Mouse (Mus musculus) erythroblast, adult 5-6 weeks (primary cell): ENCODE measurements around the gene Ampd2. TPM values are rescaled to one million over a fixed set of nuclear protein-coding genes. Genes with fewer than 3 reads are reported as not detected.

Experiments
- ATAC-seq: replicated peaks from 2 replicates; pipeline ENCODE4 v1.8.0; 2016; ENCODE audit warnings: moderate number of reproducible peaks, mild to moderate bottlenecking, moderate TSS enrichment, inconsistent platforms; ENCODE audit not compliant: poor library complexity, low FRiP score, severe bottlenecking
- total RNA-seq, 2 experiments: library from RNA; stranded (forward) in 1 of 2; stranded (reverse) in 1 of 2; fragments of 150-400 nt in 1 of 2; fragments of 200-764, 138-1000 nt in 1 of 2; gene quantifications; 2 replicates each; pipeline versions ENCODE4 v1.2.3 to v1.2.4; 2015 to 2017; ENCODE audit warnings: low replicate concordance in 2 of 2

Gene Ampd2
- total RNA-seq, 2 experiments from 2014 or later, result 3.1 to 7.1 TPM

DNA sequence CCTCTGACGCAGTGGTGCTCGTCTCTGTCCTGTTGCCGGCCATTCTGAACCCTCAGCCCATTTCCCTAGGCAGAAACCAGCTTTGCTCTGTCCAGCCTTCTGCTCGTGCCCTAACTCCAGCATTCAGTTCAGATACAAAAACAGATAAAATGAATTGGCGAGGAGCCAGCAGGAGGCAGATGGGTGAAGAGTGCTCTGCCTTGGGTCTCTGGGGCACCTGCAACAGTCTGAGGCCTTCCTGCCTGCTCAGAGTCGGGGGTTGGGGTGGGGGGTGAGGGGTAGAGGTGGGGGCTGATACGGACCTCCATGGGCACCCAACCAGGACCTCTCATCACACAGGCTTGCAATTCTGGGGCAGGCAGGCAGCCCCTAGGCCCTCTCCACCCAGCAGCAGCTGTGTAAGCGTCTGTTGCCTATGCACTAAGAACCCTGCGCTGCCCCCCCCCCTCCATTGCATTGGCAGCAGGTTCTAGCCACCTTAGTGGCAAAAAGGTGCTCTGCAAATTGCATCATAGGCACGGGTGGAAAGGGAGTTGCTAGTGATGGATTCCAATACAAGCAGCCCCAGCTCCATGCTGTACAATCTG is 13.4 kb downstream of the Ampd2 start:
- no peak for ATAC-seq

- peak; percentile 76; the same call in 1 of the 2 replicates for ATAC-seq
Observed at GRCm38 (mm10) chr3:108070295-108071293, 15.9 kb downstream of the Ampd2 start.

- no peak for ATAC-seq
Observed at GRCm38 (mm10) chr3:108069231-108069870, 17.1 kb downstream of the Ampd2 start.

GRCm38 (mm10) chr3:108068826-108069225 is 17.6 kb downstream of the Ampd2 start:
- no peak for ATAC-seq

GRCm38 (mm10) chr3:108067370-108067934 is 19.0 kb downstream of the Ampd2 start:
- ATAC-seq, result no peak

DNA sequence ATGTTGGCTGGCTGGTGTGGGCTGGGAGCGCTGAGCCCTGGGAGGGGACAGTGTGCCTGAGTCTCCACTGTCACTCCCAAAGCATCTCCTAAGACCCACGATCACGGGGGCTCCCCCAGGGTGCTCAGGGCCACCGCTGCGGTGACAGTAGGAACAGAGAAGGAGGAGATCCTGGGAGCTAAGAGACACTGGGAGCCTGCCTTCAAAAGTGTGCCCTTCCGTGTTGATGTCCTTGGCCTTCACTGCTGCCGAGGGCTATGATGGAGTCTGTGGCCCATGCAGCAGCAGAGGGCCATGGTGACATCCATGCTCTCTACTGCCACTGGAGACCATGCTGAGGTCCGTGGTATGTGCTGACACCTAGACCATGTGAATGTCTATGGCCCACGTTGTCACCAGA is 20.9 kb downstream of the Ampd2 start:
- no peak for ATAC-seq

DNA sequence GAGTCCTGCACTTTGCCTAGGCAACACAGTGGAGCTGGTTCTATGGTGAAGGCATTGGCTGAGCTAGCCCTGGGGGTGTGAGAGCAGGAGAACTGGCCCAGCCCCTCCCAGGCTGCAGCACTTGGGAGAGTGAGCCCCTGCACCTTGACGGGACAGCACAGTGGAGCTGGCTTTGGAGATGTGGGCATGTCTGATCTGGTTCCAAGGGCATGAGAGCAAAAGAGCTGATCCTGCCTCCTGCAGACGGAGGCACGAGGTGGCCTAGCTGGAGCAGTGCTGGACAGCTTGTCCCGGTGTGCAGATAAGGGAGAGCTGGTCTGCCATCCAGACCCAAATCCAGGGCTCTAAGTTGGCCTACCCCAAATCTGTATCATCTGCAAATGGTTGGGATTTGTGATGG is 21.8 kb downstream of the Ampd2 start:
- no peak for ATAC-seq

DNA sequence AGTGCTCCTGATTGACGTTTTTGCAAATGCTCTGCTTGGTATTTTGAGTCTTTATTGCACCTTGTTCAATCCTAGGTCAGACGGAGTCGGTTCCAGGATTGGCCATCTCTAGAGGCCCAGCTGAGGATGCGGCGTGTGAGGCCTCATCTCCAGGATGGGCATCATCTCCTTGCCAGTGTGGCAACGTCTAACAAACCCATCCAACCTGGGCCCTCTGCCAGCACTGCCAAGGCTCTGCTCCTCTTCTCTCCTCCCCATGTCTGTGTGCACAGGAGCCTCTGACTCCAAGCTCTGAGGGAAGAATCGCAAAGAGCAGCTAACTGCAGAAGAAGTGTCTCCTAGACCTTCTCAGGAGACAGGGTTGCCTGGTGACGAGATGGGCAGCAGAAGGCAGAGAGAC is 23.8 kb downstream of the Ampd2 start:
- ATAC-seq, result no peak

- ATAC-seq, result 0 out of 2 replicates have a peak, but pooled peaks have one; percentile 46
Observed at GRCm38 (mm10) chr3:108061420-108061819, 25.0 kb downstream of the Ampd2 start.

- no peak for ATAC-seq
Observed at GRCm38 (mm10) chr3:108050493-108050892, 36.0 kb downstream of the Ampd2 start.

DNA sequence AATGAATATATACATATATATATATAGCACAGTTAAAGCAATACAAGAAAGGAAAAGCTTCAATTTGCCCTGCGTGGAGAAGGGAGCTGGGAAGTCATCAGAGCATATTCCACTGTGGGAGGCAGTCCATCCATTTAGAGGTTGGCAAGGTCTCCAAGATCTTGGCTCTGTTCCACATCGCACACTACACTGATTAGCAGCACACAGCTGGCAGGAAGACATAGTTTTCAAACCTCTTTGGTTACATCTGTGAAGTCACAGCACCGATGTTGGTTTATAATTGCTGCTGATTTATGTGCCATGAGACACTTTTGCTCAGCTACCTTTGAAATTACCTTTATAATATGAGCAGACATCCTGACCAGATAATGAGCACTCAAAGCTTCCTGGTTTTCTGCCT is 38.1 kb downstream of the Ampd2 start:
- ATAC-seq, result no peak

- no peak for ATAC-seq
Observed at GRCm38 (mm10) chr3:108046944-108047655, 39.4 kb downstream of the Ampd2 start.

- ATAC-seq, result peak; percentile 76
Observed at GRCm38 (mm10) chr3:108044394-108045140, 41.9 kb downstream of the Ampd2 start, which contains the start of gene Gstm4. TSS of gene Gstm4 (minus strand) at chr3:108044894.

DNA sequence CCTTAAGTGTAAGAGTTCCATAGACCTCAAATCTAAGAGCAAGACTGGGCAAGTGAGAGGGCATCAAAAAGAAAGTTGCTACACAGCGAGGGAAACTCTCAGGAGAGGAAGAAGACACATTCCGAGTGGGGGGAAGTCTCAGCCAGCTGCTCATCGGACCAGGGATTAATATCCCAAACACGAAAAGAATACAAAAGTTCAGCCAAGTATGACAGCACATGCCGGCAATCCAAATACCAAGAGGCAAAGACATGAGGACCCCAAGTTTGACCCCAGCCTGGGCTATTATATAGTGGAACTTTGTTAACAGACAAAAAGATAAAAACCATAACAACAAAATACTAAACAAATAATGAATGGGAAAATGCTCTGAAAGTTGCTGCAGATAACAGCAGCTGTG is 53.3 kb downstream of the Ampd2 start:
- no peak for ATAC-seq

DNA sequence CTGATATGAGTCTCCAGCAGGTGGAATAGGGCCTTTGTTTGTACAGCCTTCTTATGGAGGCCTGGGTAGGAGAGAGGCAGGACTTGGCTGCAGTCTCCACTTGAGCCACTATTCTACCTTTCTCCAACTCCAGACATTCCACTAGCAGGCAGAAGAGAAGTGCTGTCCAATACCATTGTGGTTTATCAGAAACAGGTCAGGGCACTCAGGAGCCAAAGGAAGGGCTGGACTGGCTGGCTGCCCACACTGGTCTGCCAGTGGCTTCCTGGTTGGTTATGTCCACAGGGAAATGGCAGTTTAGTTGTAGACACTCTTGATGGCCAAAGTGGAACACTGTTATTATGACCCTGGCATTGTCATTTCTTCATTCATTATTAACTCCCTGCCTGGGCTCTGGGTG is 54.3 kb downstream of the Ampd2 start:
- no peak for ATAC-seq

DNA sequence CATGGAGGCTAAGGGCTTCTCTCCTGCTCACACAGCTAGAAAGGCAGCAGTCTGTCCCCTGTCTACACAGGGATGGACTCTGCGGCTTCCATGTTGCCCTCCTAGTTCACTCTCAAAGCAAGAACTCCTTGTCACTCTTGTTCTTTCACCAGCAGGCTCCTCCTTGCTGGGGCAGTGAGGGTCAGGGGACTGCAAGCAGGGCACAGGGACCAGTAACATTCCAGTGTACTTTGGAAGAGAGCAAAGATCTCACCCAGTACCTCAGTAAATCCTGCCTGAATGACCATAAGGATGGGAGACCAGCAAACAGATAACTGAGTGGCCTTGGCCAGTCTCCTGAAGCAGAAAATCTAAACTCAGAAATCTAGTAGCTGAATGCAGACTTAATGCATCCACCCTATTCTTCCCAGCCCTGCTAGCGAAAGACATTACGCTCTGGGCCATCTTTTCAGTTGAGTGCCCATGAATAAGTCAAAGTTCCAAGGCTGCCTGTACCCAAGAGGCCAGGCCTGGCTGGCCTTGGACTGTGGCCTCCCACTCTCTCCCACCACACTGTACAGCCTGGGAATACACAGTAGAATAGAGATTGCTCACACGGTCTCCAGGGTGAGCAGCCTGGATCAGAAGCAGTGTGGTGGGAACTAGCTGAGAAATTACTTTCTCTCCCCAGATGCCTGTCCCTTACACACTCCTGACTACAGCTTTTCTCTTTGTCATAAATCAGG is 57.6 kb downstream of the Ampd2 start:
- no peak for ATAC-seq

DNA sequence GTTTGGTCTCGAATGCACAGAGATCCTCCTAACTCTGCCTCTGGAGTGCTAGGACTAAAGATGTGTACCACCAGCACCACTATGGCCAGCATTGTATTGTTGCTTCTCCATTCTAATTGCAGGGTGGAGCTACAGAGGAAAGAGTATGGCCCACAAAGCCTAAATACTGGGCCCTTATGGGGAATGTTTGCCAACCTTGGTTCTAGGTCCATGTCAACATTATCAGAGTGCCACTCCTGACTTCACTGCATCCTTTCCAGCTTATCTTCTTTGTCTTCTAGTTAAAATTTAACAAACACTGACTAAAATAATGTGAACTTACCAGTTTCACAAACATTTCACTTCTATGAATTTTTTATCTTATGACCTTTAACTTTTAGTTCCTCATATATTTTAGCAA is 59.9 kb downstream of the Ampd2 start:
- no peak for ATAC-seq

DNA sequence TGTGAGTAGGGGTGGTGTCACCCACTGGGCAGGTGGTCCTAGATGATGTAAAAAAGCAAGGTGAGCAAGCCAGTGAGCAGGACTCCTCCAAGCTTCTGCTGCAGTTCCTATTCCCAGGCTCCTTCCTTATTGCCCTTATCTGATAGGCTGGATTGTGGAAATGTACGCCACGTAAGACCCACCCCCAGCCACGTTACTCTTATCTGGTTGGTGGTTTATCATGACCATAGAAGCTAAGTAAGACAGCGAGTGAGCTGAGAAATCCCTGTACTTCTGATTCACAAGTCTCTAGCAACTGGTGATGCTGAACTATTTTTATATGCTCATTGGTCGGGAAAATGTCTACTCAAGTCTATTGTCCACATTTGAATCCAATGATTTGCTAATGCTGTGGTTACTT is 60.4 kb downstream of the Ampd2 start:
- ATAC-seq, result no peak
